Mouse (Mus musculus): ENCODE data around the gene Mrs2. TPM values are rescaled to one million over a fixed set of nuclear protein-coding genes. Genes with fewer than 3 reads are reported as not detected.

Mrs2 gene
- total and polyA plus RNA-seq, 3 experiments: 18.4 to 78.0 (median 56.9) TPM

Other genes with a start within 250 kb of the Mrs2 start
- 100 to 1,000 TPM; 161 to 170 TPM for gene BC005537, start 218.7 kb downstream of the Mrs2 start, total RNA-seq (2021)
- gene BC005537, start 218.7 kb downstream of the Mrs2 start, polyA plus RNA-seq (2012; rRNA removed): 56.8 and 70.6 TPM in 2 replicates
- 10 to 100 TPM; 86.6 to 88.5 TPM for gene Acot13, start 188.8 kb downstream of the Mrs2 start, total RNA-seq (2021)
- 44.0 and 63.8 TPM in 2 replicates for gene Acot13, start 188.8 kb downstream of the Mrs2 start, polyA plus RNA-seq (2012; rRNA removed)
- gene Tdp2, start 188.7 kb downstream of the Mrs2 start, total RNA-seq (2021): 10 to 100 TPM; 16.7 to 20.7 TPM
- 9.0 and 11.3 TPM in 2 replicates for gene Tdp2, start 188.7 kb downstream of the Mrs2 start, polyA plus RNA-seq (2012; rRNA removed)
- gene D130043K22Rik, start 175.2 kb downstream of the Mrs2 start, total RNA-seq (2021): 1 to 10 TPM in 1 of 2 experiments, under 1 TPM in 1; 0.29 to 1.7 TPM
- gene D130043K22Rik, start 175.2 kb downstream of the Mrs2 start, polyA plus RNA-seq (2012; rRNA removed): 0.20 and 0.31 TPM in 2 replicates
- 10 to 100 TPM; 16.2 to 17.7 TPM for gene Aldh5a1, start 82.7 kb downstream of the Mrs2 start, total RNA-seq (2021)
- gene Aldh5a1, start 82.7 kb downstream of the Mrs2 start, polyA plus RNA-seq (2012; rRNA removed): 18.5 and 21.4 TPM in 2 replicates
- 1 to 10 TPM; 2.9 to 5.4 TPM for gene Gpld1, start 77.2 kb downstream of the Mrs2 start, total RNA-seq (2021)
- gene Gpld1, start 77.2 kb downstream of the Mrs2 start, polyA plus RNA-seq (2012; rRNA removed): 1.6 and 1.9 TPM in 2 replicates
- gene Dcdc2a, start 35.6 kb upstream of the Mrs2 start, total RNA-seq (2021): under 1 TPM; 0.06 to 0.17 TPM
- not detected in 2 replicates for gene Dcdc2a, start 35.6 kb upstream of the Mrs2 start, polyA plus RNA-seq (2012; rRNA removed)

Data from adrenal gland, adult 2 months (tissue).